Mouse (Mus musculus) lung, embryonic 16.5 days (tissue): ENCODE results near the gene Cc2d2b. TPM values are rescaled to one million over a fixed set of nuclear protein-coding genes. Genes with fewer than 3 reads are reported as not detected.

ENCODE experiments used
- ATAC-seq: fragments of 200-750 bp; cut with Nextera tagmentation; 2 replicates; pipeline ENCODE4 v1.8.0; 2017; ENCODE audit warnings: low read depth, mild to moderate bottlenecking, moderate library complexity
- H3K27ac ChIP-seq: fragments of 300-500 bp; sonication (generic); 2 replicates; pipeline ENCODE4 v1.5.1; 2014; ENCODE audit warnings: mild to moderate bottlenecking, control low read depth, low read length
- H3K27me3 ChIP-seq: fragments of 300-500 bp; sonication (generic); 2 replicates; pipeline ENCODE4 v1.6.1; 2014; ENCODE audit warnings: low read depth, low read length, mixed read lengths; ENCODE audit not compliant: control insufficient read depth, insufficient read depth
- H3K36me3 ChIP-seq: fragments of 300-500 bp; sonication (generic); 2 replicates; pipeline ENCODE4 v1.6.1; 2014; ENCODE audit warnings: low read length; ENCODE audit not compliant: control insufficient read depth, insufficient read depth
- H3K4me1 ChIP-seq: fragments of 300-500 bp; sonication (generic); replicated peaks from 2 replicates; pipeline ENCODE4 v1.6.1; 2014; ENCODE audit warnings: low read length, mixed read lengths; ENCODE audit not compliant: control insufficient read depth, insufficient read depth
- H3K4me2 ChIP-seq: fragments of 300-500 bp; sonication (generic); 2 replicates; pipeline ENCODE4 v1.6.1; 2014; ENCODE audit warnings: low read depth, low read length, control low read depth
- H3K4me3 ChIP-seq: fragments of 300-500 bp; sonication (generic); 2 replicates; pipeline ENCODE4 v1.5.1; 2014; ENCODE audit warnings: mild to moderate bottlenecking, low read length, control low read depth
- H3K9ac ChIP-seq: fragments of 300-500 bp; sonication (generic); 2 replicates; pipeline ENCODE4 v1.6.1; 2014; ENCODE audit warnings: low read length, control low read depth
- H3K9me3 ChIP-seq: fragments of 300-500 bp; sonication (generic); 2 replicates; pipeline ENCODE4 v1.6.1; 2016; ENCODE audit warnings: low read length; ENCODE audit not compliant: control insufficient read depth
- WGBS: fragments of 180-500 bp; shearing (Covaris S2); extraction: QIAGEN DNeasy Blood & Tissue Kit; methylation state at CpG from one replicate; pipeline ENCODE4 v1.1.7; 2014; 5-methylcytosine and 5-hydroxymethylcytosine counted together
- polyA plus RNA-seq: library from polyadenylated mRNA; unstranded; fragments of >200 nt; fragmentation: Nextera tagmentation; extraction: Ambion mirVana; gene quantifications from 2 replicates; pipeline ENCODE4 v1.2.1, GENCODE M21; 2015

Gene Cc2d2b
- 0.28 TPM in 1 of 2 replicates, not detected in the other for polyA plus RNA-seq

- H3K4me1 ChIP-seq: no peaks in the 10 kb centered on the region
- H3K27ac ChIP-seq: no peak within 1 kb of the TSS
- 61% methylated on average over 16 of the region's 17 CpGs for whole genome bisulfite sequencing
- no peak within 1 kb of the TSS for H3K4me2 ChIP-seq
- no peak within 1 kb of the TSS for H3K9ac ChIP-seq
- ATAC-seq: no peak
- no peak within 1 kb of the TSS for H3K4me3 ChIP-seq
- no peaks in the 10 kb centered on the region for H3K36me3 ChIP-seq
- no peaks in the 10 kb centered on the region for H3K9me3 ChIP-seq
- no peaks in the 10 kb centered on the region for H3K27me3 ChIP-seq
These were observed at the start of gene Cc2d2b for GRCm38 (mm10) chr19:40748559-40748958. Gene Cc2d2b (plus strand): TSS chr19:40748753.

DNA sequence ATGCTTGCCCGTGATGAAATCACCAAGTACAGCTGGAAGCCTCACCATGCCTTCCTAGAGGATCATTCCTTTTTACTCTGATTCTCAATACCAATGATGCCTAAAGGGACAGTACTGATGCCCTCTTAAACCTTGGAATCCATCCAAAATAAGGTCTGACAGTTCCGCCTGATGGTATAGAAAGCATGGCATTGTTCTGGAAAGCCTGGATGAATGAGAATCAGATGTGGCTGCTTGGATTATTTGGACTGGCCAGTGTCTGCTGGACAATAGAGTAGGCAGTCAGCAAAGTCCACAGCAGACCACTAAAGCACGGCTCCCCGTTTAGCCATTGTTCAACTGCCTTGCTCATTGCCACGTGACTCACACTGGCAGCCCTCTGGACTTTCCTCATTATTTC lies 48.7 kb upstream of the Cc2d2b start:
- Histone ChIP-seq H3K4me1 (0 out of 2 replicates have a peak, but pooled peaks cover 2% of the 10 kb centered on the region), H3K27me3 (no peaks in the 10 kb centered on the region), H3K27ac (no peak overlapping the region), H3K9ac (no peak overlapping the region), H3K4me3 (no peak overlapping the region), H3K9me3 (no peaks in the 10 kb centered on the region), H3K4me2 (no peak overlapping the region), H3K36me3 (no peaks in the 10 kb centered on the region)
- ATAC-seq: no peak
- WGBS: 69% methylated on average over 5 of the region's 5 CpGs

- no peak overlapping the region for H3K4me3 ChIP-seq
- no peaks in the 10 kb centered on the region for H3K27me3 ChIP-seq
- H3K4me2 ChIP-seq: no peak overlapping the region
- H3K4me1 ChIP-seq: 0 out of 2 replicates have a peak, but pooled peaks cover 4% of the 10 kb centered on the region
- 47% methylated on average over 4 of the region's 4 CpGs for WGBS
- ATAC-seq: peak; percentile 52; the same call in 1 of the 2 replicates
- no peaks in the 10 kb centered on the region for H3K9me3 ChIP-seq
- H3K36me3 ChIP-seq: no peaks in the 10 kb centered on the region
- H3K9ac ChIP-seq: no peak overlapping the region
- H3K27ac ChIP-seq: no peak overlapping the region
These were observed 46.1 kb upstream of the Cc2d2b start for GRCm38 (mm10) chr19:40702406-40702805.

GRCm38 (mm10) chr19:40712889-40713628 lies 35.5 kb upstream of the Cc2d2b start:
- Histone ChIP-seq H3K4me3 (no peak overlapping the region), H3K9me3 (no peaks in the 10 kb centered on the region), H3K27ac (no peak overlapping the region), H3K4me2 (no peak overlapping the region), H3K36me3 (no peaks in the 10 kb centered on the region), H3K4me1 (peaks cover 6% of the 10 kb centered on the region), H3K27me3 (no peaks in the 10 kb centered on the region), H3K9ac (no peak overlapping the region)
- no peak for ATAC-seq
- 74% methylated on average over 14 of the region's 16 CpGs for WGBS

GRCm38 (mm10) chr19:40714700-40715099 lies 33.9 kb upstream of the Cc2d2b start:
- Histone ChIP-seq H3K9me3 (no peaks in the 10 kb centered on the region), H3K4me3 (no peak overlapping the region), H3K9ac (no peak overlapping the region), H3K36me3 (no peaks in the 10 kb centered on the region), H3K27me3 (no peaks in the 10 kb centered on the region), H3K27ac (no peak overlapping the region), H3K4me2 (no peak overlapping the region), H3K4me1 (no peaks in the 10 kb centered on the region)
- no peak for ATAC-seq
- WGBS: 37% methylated on average over 5 of the region's 5 CpGs

DNA sequence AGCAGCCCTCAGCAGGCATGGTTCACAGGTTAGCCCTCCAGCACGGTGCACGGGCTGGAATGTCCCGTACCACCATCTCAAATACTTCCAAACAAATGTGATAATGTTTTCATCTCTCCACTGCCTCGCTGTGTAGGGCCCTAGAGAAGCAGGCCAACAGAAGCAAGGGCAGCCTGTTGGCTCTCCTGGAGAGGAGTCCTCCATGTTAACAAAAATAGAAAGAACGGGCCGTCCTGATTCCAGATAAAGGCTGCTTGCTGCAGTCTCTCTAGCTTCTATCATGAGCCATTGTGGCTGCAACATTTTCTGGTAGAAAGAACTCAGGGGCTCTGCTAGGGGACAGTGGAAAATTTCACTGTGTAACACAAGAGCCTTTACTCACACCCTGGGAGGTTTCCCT lies 31.6 kb upstream of the Cc2d2b start:
- H3K9ac ChIP-seq: no peak overlapping the region
- no peak overlapping the region for H3K27ac ChIP-seq
- H3K9me3 ChIP-seq: no peaks in the 10 kb centered on the region
- H3K36me3 ChIP-seq: no peaks in the 10 kb centered on the region
- no peaks in the 10 kb centered on the region for H3K4me1 ChIP-seq
- H3K4me2 ChIP-seq: no peak overlapping the region
- no peaks in the 10 kb centered on the region for H3K27me3 ChIP-seq
- H3K4me3 ChIP-seq: no peak overlapping the region
- no peak for ATAC-seq
- 51% methylated on average over 6 of the region's 6 CpGs for WGBS

DNA sequence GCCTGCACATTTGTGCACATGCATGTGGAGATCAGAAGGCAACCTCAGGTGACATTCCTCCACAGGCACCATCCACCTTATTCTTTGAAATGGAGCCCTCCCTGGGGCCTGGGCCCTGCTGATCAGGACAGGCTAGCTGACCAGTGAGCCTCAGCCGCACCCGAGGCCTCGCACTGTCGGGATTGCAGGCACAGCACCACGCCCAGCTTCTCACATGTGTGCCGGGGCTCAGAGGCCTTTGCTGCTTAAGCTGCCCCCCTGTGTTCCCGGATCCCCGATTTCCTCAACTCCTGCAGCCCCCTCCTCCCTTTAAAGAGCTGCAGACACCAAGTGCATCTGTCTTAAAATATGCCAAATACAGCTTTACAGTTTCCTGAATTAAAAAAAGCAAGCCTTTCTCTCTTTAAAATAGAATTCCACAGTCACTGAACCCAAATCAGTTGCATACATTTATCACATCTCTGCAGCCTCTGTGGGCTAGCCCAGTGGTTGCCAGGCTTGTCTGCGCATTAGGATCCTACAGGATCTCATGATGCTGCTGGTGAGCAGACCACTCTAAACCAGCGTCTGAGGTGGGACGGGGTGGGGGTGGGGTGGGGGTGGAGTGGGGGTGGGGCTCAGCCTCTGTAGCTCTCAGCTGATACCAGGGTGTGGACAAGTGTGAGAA lies 29.0 kb upstream of the Cc2d2b start:
- Histone ChIP-seq H3K27me3 (no peaks in the 10 kb centered on the region), H3K36me3 (no peaks in the 10 kb centered on the region), H3K9ac (no peak overlapping the region), H3K9me3 (no peaks in the 10 kb centered on the region), H3K4me3 (no peak overlapping the region), H3K4me1 (no peaks in the 10 kb centered on the region), H3K27ac (no peak overlapping the region), H3K4me2 (no peak overlapping the region)
- 53% methylated on average over 11 of the region's 11 CpGs for WGBS
- no peak for ATAC-seq

GRCm38 (mm10) chr19:40720381-40720780 lies 28.2 kb upstream of the Cc2d2b start:
- H3K4me3 ChIP-seq: no peak overlapping the region
- no peak overlapping the region for H3K27ac ChIP-seq
- no peaks in the 10 kb centered on the region for H3K27me3 ChIP-seq
- no peaks in the 10 kb centered on the region for H3K9me3 ChIP-seq
- H3K36me3 ChIP-seq: no peaks in the 10 kb centered on the region
- H3K4me1 ChIP-seq: no peaks in the 10 kb centered on the region
- H3K9ac ChIP-seq: no peak overlapping the region
- peak; percentile 41; the same call in 1 of the 2 replicates for ATAC-seq
- 44% methylated on average over 12 of the region's 12 CpGs for WGBS
- H3K4me2 ChIP-seq: no peak overlapping the region

DNA sequence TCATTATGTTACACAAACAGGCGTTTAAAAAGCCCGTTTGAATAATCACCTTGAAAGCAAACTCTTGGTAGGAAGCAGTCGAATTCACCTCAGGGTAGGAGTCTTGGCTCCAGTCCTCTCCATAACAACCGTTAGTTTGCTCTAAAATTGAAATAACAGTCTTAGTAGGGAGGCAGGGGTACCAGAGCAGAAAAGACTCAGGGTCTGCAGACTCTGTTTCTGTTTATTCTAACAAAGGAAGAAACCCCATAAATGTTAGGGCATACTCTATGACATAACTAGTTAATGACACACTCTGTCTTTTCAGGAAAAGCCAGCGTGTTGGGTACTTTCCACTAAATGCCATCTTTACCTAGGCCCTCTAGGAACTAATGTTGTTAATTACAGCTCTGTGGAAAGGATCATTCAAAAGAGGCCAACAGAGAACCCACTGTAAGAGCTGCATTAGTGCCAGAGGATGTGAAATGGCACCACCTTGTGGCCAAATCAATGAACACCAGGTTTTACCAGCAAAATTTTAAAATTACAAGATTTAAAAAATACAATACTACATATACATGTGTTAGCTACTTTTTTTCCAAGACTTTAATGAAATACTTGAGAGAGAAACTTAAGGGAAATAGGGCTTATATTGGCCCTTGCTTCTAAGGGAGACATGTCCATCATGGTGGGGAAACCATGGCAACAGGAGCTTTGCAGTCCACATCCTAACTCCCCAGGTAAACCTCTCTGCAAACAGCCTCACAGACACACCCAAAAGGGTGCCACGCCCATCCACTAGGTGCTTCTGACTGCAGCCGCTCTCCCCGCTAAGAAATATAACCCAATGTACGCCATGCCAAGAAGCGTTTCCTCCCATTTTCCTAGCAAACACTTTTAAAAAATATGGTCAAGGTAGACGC lies 26.2 kb upstream of the Cc2d2b start:
- H3K36me3 ChIP-seq: no peaks in the 10 kb centered on the region
- H3K27me3 ChIP-seq: no peaks in the 10 kb centered on the region
- no peak overlapping the region for H3K27ac ChIP-seq
- H3K9me3 ChIP-seq: no peaks in the 10 kb centered on the region
- no peak overlapping the region for H3K4me3 ChIP-seq
- no peak overlapping the region for H3K4me2 ChIP-seq
- no peak overlapping the region for H3K9ac ChIP-seq
- H3K4me1 ChIP-seq: peaks cover 4% of the 10 kb centered on the region
- 50% methylated on average over 11 of the region's 11 CpGs for WGBS
- ATAC-seq: 0 out of 2 replicates have a peak, but pooled peaks have one; percentile 48
